Mouse (Mus musculus) C2C12 (cell line): ENCODE measurements around the gene Orm1. TPM values are rescaled to one million over a fixed set of nuclear protein-coding genes. Genes with fewer than 3 reads are reported as not detected.

Source experiments
- H3K27me3 ChIP-seq: one replicate; pipeline ENCODE4 v1.6.1; 2011; ENCODE audit not compliant: control insufficient read depth, insufficient read depth, insufficient read length
- H3K36me3 ChIP-seq: one replicate; pipeline ENCODE4 v1.6.1; 2011; ENCODE audit not compliant: control insufficient read depth, insufficient read depth
- H3K4me3 ChIP-seq: one replicate; pipeline ENCODE4 v1.5.1; 2011; ENCODE audit warnings: mild to moderate bottlenecking, control low read depth; ENCODE audit not compliant: poor library complexity, insufficient read depth, severe bottlenecking
- H3K79me2 ChIP-seq: one replicate; pipeline ENCODE4 v1.6.1; 2011; ENCODE audit not compliant: control insufficient read depth, insufficient read depth
- H3K79me3 ChIP-seq: one replicate; pipeline ENCODE4 v1.6.1; 2011; ENCODE audit warnings: low read depth, control low read depth
- H3ac ChIP-seq: one replicate; pipeline ENCODE3; 2011; ENCODE audit warnings: low read depth; ENCODE audit not compliant: control insufficient read depth, insufficient read length
- CEBPB ChIP-seq: IDR thresholded peaks from one replicate; pipeline ENCODE4 v1.6.1; 2011; ENCODE audit warnings: low read depth, mild to moderate bottlenecking, control low read depth, moderate library complexity
- CTCF ChIP-seq: IDR thresholded peaks from one replicate; pipeline ENCODE4 v1.5.1; 2011; ENCODE audit not compliant: control insufficient read depth, insufficient read depth, insufficient read length
- FOSL1 ChIP-seq: IDR thresholded peaks from one replicate; pipeline ENCODE4 v1.8.0; 2011; ENCODE audit warnings: mild to moderate bottlenecking, low read length; ENCODE audit not compliant: poor library complexity, insufficient read depth, severe bottlenecking
- MAX ChIP-seq: IDR thresholded peaks from one replicate; pipeline ENCODE4 v1.6.1; 2011; ENCODE audit warnings: mild to moderate bottlenecking, control low read depth
- MYOD1 ChIP-seq: IDR thresholded peaks from one replicate; pipeline ENCODE4 v1.6.1; 2011; ENCODE audit warnings: low read depth; ENCODE audit not compliant: control insufficient read depth, insufficient read length
- MYOG ChIP-seq: IDR thresholded peaks from one replicate; pipeline ENCODE4 v1.6.1; 2011; ENCODE audit not compliant: control insufficient read depth, insufficient read length; ENCODE audit errors: extremely low read depth
- USF1 ChIP-seq: IDR thresholded peaks from one replicate; pipeline ENCODE4 v1.6.1; 2011; ENCODE audit warnings: low read depth, mild to moderate bottlenecking, control low read depth, moderate library complexity
- polyA plus RNA-seq: library from polyadenylated mRNA; unstranded; fragments of >200 nt; fragmentation: generic; extraction: Trizol; gene quantifications from one replicate; pipeline ENCODE4 v1.2.1, GENCODE M21; 2012; ENCODE audit warnings: missing spikeins

The Orm1 gene
- polyA plus RNA-seq, 1 experiment, result 0.05 TPM

- H3K4me3 ChIP-seq, result no peak overlapping the region
- no peak for TF ChIP-seq CTCF
- TF ChIP-seq MAX, result no peak
- TF ChIP-seq MYOD1, result no peak
- no peak for TF ChIP-seq CEBPB
- no peak for TF ChIP-seq USF1
- no peaks in the 10 kb centered on the region for H3K79me2 ChIP-seq
- H3K36me3 ChIP-seq, result no peaks in the 10 kb centered on the region
- H3K79me3 ChIP-seq, result no peaks in the 10 kb centered on the region
- peaks cover 3% of the 10 kb centered on the region for H3K27me3 ChIP-seq
- no peak overlapping the region for H3ac ChIP-seq
Measured at GRCm38 (mm10) chr4:63345261-63345660, 901 bp downstream of the Orm1 start.

GRCm38 (mm10) chr4:63346659-63347058, 2.3 kb downstream of the Orm1 start:
- Histone ChIP-seq H3K79me3 (no peaks in the 10 kb centered on the region), H3K27me3 (no peaks in the 10 kb centered on the region), H3ac (no peak overlapping the region), H3K4me3 (no peak overlapping the region), H3K79me2 (no peaks in the 10 kb centered on the region), H3K36me3 (no peaks in the 10 kb centered on the region)
- TF ChIP-seq MYOD1 (no peak), CTCF (no peak), CEBPB (no peak), FOSL1 (no peak), MYOG (no peak), USF1 (no peak), MAX (no peak)

- no peak overlapping the region for H3ac ChIP-seq
- no peaks in the 10 kb centered on the region for H3K27me3 ChIP-seq
- no peaks in the 10 kb centered on the region for H3K79me2 ChIP-seq
- TF ChIP-seq MYOD1 (no peak), CTCF (no peak), MAX (no peak), CEBPB (peak; percentile 37), USF1 (no peak)
- H3K79me3 ChIP-seq, result no peaks in the 10 kb centered on the region
- H3K36me3 ChIP-seq, result no peaks in the 10 kb centered on the region
- no peak overlapping the region for H3K4me3 ChIP-seq
Measured at GRCm38 (mm10) chr4:63348524-63348923, 4.2 kb downstream of the Orm1 start.

- H3K27me3 ChIP-seq, result no peaks in the 10 kb centered on the region
- H3K4me3 ChIP-seq, result no peak within 1 kb of the TSS
- no peaks in the 10 kb centered on the region for H3K36me3 ChIP-seq
- H3K79me3 ChIP-seq, result no peaks in the 10 kb centered on the region
- no peak within 1 kb of the TSS for H3ac ChIP-seq
- H3K79me2 ChIP-seq, result no peaks in the 10 kb centered on the region
- TF ChIP-seq MAX (no peak), MYOD1 (no peak), FOSL1 (no peak), CTCF (no peak), CEBPB (no peak), USF1 (no peak), MYOG (no peak)
Measured at GRCm38 (mm10) chr4:63355877-63356665, 11.7 kb downstream of the Orm1 start, which contains the start of gene Orm3. Gene Orm3 (plus strand): TSS chr4:63356162.

- Histone ChIP-seq H3K79me3 (no peaks in the 10 kb centered on the region), H3K79me2 (no peaks in the 10 kb centered on the region)
- TF ChIP-seq MAX (no peak), CEBPB (no peak), CTCF (no peak), MYOD1 (no peak), FOSL1 (no peak), MYOG (no peak), USF1 (no peak)
Measured at GRCm38 (mm10) chr4:63356981-63357570, 12.7 kb downstream of the Orm1 start.

More at GRCm38 (mm10) chr4:63356981-63357570, 12.7 kb downstream of the Orm1 start:
- Histone ChIP-seq H3K27me3 (no peaks in the 10 kb centered on the region), H3K4me3 (no peak overlapping the region), H3ac (no peak overlapping the region), H3K36me3 (no peaks in the 10 kb centered on the region)
